Comparison of ENCODE assay signal across 8 mouse cellular contexts in the genomic region with DNA sequence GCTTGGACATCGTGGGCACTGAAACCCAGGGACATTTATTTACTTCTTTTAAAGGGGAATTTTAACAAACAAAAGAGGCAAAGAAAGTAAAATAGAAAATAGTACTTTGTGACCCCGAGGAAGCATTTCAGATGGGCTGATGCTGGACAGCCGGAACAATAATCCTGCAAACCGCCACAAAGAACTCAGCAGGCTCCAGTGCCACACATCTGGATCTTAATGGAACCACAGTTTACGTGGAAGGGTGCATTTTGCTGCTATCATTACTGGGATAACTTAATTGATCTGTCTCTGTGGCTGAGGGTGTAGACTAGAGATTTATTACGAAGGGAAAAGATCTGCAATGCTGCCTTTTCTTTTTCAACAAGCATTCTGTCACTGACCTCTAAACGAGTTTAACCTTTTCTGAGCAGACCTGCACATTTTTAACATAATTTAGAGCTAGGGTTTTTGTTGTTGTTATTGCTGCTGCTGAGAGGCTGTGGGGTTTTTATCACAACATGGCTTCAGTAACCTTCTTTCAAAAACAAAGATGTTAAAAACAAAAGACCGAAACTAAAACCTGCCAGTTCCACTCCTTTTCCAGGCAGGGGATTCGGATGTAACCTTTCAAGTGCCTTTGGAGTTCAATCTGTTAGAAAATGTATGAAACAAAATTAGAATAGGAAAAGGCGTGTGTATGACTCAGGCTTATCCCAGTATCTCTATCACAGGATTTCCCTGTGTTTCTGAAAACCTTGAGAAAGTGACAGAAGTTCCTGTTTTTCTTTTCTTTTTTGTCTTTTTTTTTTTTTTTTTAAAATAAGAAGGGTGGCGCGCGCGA.
A peak's percentile ranks its signal among the peaks of the same experiment; 100 is the strongest.
DNase-seq lines count a peak whose midpoint lies in the region; ATAC-seq and TF ChIP-seq lines count a peak whose summit lies in the region.

No protein-coding gene starts in this region.

- H3K4me2 ChIP-seq in kidney, postnatal 0 days (ENCODE audit: low read length) = peak overlapping the region; percentile 78
- peak overlapping the region; percentile 90 for H3K4me2 ChIP-seq in hindbrain, embryonic 14.5 days (replicated peaks)
- H3K4me2 ChIP-seq in midbrain, embryonic 16.5 days (ENCODE audit: low read length) = peak overlapping the region; percentile 86

- no peaks in the 10 kb centered on the region for H3K36me3 ChIP-seq in kidney, postnatal 0 days (ENCODE audit: insufficient read depth, low read length)
- H3K36me3 ChIP-seq in hindbrain, embryonic 14.5 days (replicated peaks; ENCODE audit: control insufficient read depth, insufficient read depth) = no peaks in the 10 kb centered on the region
- no peaks in the 10 kb centered on the region for H3K36me3 ChIP-seq in midbrain, embryonic 16.5 days (ENCODE audit: control insufficient read depth, insufficient read depth, low read length)

- WGBS in kidney, postnatal 0 days = 11% methylated on average over 11 of the region's 14 CpGs
- 2% methylated on average over 14 of the region's 14 CpGs for WGBS in hindbrain, embryonic 14.5 days
- WGBS in midbrain, embryonic 16.5 days = 4% methylated on average over 14 of the region's 14 CpGs

- TF ChIP-seq CTCF in kidney, postnatal 0 days (IDR thresholded peaks at IDR 0.05; ENCODE audit: low read depth) = no peak

- peaks cover 28% of the 10 kb centered on the region for H3K4me1 ChIP-seq in kidney, postnatal 0 days (replicated peaks; ENCODE audit: insufficient read depth, low read length)
- H3K4me1 ChIP-seq in hindbrain, embryonic 14.5 days (replicated peaks; ENCODE audit: control insufficient read depth, insufficient read depth, low read length) = peaks cover 34% of the 10 kb centered on the region
- peaks cover 11% of the 10 kb centered on the region for H3K4me1 ChIP-seq in midbrain, embryonic 16.5 days (ENCODE audit: control insufficient read depth, insufficient read depth, low read length)

- no peak for ATAC-seq in kidney, postnatal 0 days (replicated peaks; ENCODE audit: low FRiP score, low read depth)
- ATAC-seq in hindbrain, embryonic 14.5 days (ENCODE audit: low FRiP score) = no peak
- ATAC-seq in midbrain, embryonic 16.5 days = no peak

- peak overlapping the region; percentile 97; the same call in 1 of the 2 replicates for H3K27ac ChIP-seq in kidney, postnatal 0 days
- peak overlapping the region; percentile 86; the same call in 1 of the 2 replicates for H3K27ac ChIP-seq in hindbrain, embryonic 14.5 days
- H3K27ac ChIP-seq in midbrain, embryonic 16.5 days (ENCODE audit: low read length) = no peak overlapping the region

- peak overlapping the region; percentile 99 for H3K4me3 ChIP-seq in kidney, postnatal 0 days (replicated peaks; ENCODE audit: low read depth, low read length)
- H3K4me3 ChIP-seq in hindbrain, embryonic 14.5 days (replicated peaks; ENCODE audit: low read length) = peak overlapping the region; percentile 79
- peak overlapping the region; percentile 60 for H3K4me3 ChIP-seq in midbrain, embryonic 16.5 days (ENCODE audit: low read depth, low read length)

- no peak for DNase-seq in kidney, postnatal 0 days (ENCODE audit: low spot score)
- DNase-seq in kidney, postnatal 25 days = no peak
- DNase-seq in adipocyte (ENCODE audit: low spot score) = peak; percentile 46
- DNase-seq in hindbrain, embryonic 14.5 days (ENCODE audit: low spot score) = no peak
- DNase-seq in urinary bladder, postnatal 14 days (ENCODE audit: low spot score) = no peak
- no peak for DNase-seq in B cell, adult 2 months
- DNase-seq in right cerebral cortex, postnatal 10 days (ENCODE audit: low spot score in 2 of 2) = no peak

- no peaks in the 10 kb centered on the region for H3K9me3 ChIP-seq in kidney, postnatal 0 days (replicated peaks; ENCODE audit: low read length)
- no peaks in the 10 kb centered on the region for H3K9me3 ChIP-seq in hindbrain, embryonic 14.5 days (ENCODE audit: control insufficient read depth, low read length)
- H3K9me3 ChIP-seq in midbrain, embryonic 16.5 days (replicated peaks; ENCODE audit: control insufficient read depth, low read length, poor library complexity, severe bottlenecking) = no peaks in the 10 kb centered on the region

- no peaks in the 10 kb centered on the region for H3K27me3 ChIP-seq in kidney, postnatal 0 days (ENCODE audit: insufficient read depth, low read length)
- peaks cover 4% of the 10 kb centered on the region; the same call in 1 of the 2 replicates for H3K27me3 ChIP-seq in hindbrain, embryonic 14.5 days (ENCODE audit: control insufficient read depth, insufficient read depth, low read length)
- peaks cover 12% of the 10 kb centered on the region for H3K27me3 ChIP-seq in midbrain, embryonic 16.5 days (ENCODE audit: control insufficient read depth, insufficient read depth, low read depth, low read length)

- H3K9ac ChIP-seq in kidney, postnatal 0 days (ENCODE audit: low read depth, low read length) = peak overlapping the region; percentile 98
- peak overlapping the region; percentile 90 for H3K9ac ChIP-seq in hindbrain, embryonic 14.5 days
- no peak overlapping the region; the same call in 1 of the 2 replicates for H3K9ac ChIP-seq in midbrain, embryonic 16.5 days (ENCODE audit: low read depth, low read length)
